Mouse (Mus musculus) embryonic stem cell, embryonic (primary cell): ENCODE results near the gene Shq1.

Experiments
- CTCF ChIA-PET, 4 experiments: fragments of 300-600 bp in 2 of 4; fragments of 350-600 bp in 2 of 4; sonication (Branson Sonifier 250); formaldehyde crosslinking; loops; one replicate each; lab custom pipeline; 2022; ENCODE audit warnings: inconsistent platforms in 2 of 4; lab: Charles Lee
- POLR2A ChIA-PET, 4 experiments: fragments of 300-600 bp in 2 of 4; fragments of 350-600 bp in 2 of 4; sonication (Branson Sonifier 250); formaldehyde crosslinking; loops; one replicate each; lab custom pipeline; 2022; ENCODE audit warnings: antibody characterized with exemption in 4 of 4, inconsistent platforms in 1 of 4; lab: Charles Lee

Gene Shq1

DNA sequence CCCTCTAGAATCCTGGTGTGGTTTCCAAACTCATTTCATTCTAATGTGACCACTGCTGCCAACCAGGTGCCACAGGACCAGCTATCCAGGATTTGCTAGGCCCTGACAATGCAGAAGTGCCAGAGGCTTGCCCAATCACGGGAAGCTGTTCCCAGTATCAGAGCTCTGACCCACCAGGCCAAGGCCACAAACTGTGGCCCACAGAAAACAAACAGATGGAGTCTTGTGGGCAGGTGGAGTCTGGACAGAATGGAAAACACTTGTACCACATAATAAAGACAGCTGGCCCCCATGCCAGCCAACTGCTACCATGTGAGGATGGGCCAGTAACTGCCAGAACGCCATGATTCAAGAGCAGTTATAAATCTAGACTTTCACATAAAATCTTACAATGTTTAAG, 89.0 kb downstream of the Shq1 start:
- POLR2A ChIA-PET, result interaction anchor here in 2 of 4 experiments (0.7 to 1.1 kb wide), 2 partner anchors 13 to 18 kb away, joined by 3 read pairs; no protein-coding TSS in a partner anchor
- CTCF ChIA-PET, result no interaction called here

- POLR2A ChIA-PET, result interaction anchor here in 1 of 4 experiments (0.9 kb wide), 1 partner anchor 62 kb away, joined by 3 read pairs; no protein-coding TSS in a partner anchor
- CTCF ChIA-PET, result interaction anchor here in 2 of 4 experiments (0.5 to 1.1 kb wide), 3 partner anchors 41 to 48 kb away, joined by 3 to 6 read pairs (median 3); no protein-coding TSS in a partner anchor
Observed at GRCm38 (mm10) chr6:100581056-100581455, 89.9 kb downstream of the Shq1 start.

DNA sequence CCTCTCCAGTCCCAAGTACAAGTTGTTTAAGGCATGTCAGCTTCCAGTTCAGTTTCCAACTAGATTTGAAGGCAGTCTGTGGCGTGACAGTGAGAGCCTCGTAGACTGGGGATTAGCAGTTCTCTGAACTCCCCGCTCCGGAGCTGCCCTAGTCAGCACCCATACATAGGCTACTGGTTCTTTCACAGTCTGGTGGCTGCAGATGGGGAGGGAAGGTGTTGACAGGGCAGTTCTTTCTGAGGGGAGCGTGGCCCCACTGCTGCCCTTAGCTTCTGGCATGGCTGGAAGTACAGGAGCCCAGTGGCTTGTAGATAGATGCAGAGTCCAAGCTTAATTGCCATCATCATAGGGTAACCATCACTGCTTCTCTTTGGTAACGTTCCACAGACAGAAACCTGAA, 93.4 kb downstream of the Shq1 start:
- ChIA-PET POLR2A (no interaction called here), CTCF (interaction anchor here in 1 of 4 experiments (1.2 kb wide), 1 partner anchor 38 kb away, joined by 3 read pairs; no protein-coding TSS in a partner anchor)

DNA sequence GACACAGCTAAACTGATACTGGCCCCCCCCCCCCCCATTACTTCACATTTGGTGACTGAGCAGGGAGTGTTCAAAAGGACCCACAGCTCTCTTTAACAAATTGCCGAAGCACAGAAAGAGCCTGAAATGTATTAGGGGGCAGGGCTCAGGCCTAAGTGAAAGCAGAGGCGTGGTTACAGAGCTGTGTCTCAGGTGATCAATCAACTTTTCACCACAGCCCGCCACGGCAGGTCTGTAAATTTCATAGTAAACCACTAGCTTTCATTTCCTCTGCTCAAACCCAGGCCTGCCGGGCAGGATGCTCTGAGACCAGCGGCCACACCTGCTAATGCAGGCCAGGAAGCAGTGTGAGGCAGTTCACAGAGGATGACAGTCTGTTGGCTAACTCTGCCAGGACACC, 94.8 kb downstream of the Shq1 start:
- POLR2A ChIA-PET, result interaction anchor here in 3 of 4 experiments (0.6 to 3.1 kb wide), 5 partner anchors 10 to 944 kb away, joined by 3 to 8 read pairs (median 3); no protein-coding TSS in a partner anchor
- CTCF ChIA-PET, result interaction anchor here in 1 of 4 experiments (0.8 kb wide), 1 partner anchor 12 kb away, joined by 3 read pairs; no protein-coding TSS in a partner anchor

GRCm38 (mm10) chr6:100566774-100567173, 104.2 kb downstream of the Shq1 start:
- CTCF ChIA-PET, result no interaction called here
- POLR2A ChIA-PET, result interaction anchor here in 2 of 4 experiments (0.6 to 0.7 kb wide), 4 partner anchors 47 to 531 kb away, joined by 3 to 6 read pairs (median 4); no protein-coding TSS in a partner anchor

DNA sequence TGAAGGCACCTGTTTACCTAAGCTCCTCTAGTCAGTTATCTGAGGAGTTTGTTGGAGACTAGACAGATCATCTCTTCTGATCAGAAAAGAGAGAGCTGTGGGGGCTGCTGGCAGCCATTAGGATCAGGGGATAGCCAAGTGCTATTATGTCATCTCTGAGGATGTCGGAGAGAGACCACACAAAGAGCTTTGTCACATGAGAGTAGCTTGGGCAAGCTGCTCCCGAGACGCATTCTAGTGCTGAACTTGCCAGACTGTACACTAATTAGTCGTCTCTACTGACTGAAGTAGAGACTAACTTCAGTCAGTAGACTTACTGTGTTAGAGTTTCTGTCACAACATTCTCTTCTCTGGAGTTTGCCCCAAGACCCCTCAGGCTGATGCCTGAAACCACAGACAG, 106.4 kb downstream of the Shq1 start:
- POLR2A ChIA-PET, result interaction anchor here in 3 of 4 experiments (0.6 to 2.4 kb wide), 11 partner anchors 8 to 188 kb away, joined by 3 to 8 read pairs (median 4); no protein-coding TSS in a partner anchor
- CTCF ChIA-PET, result interaction anchor here in 3 of 4 experiments (1.0 to 1.6 kb wide), 4 partner anchors 11 to 37 kb away, joined by 3 to 6 read pairs (median 4); no protein-coding TSS in a partner anchor

GRCm38 (mm10) chr6:100563552-100564341, 107.2 kb downstream of the Shq1 start:
- CTCF ChIA-PET, result interaction anchor here in 3 of 4 experiments (0.6 to 1.6 kb wide), 10 partner anchors 12 to 1239 kb away, joined by 3 to 6 read pairs (median 3); no protein-coding TSS in a partner anchor

DNA sequence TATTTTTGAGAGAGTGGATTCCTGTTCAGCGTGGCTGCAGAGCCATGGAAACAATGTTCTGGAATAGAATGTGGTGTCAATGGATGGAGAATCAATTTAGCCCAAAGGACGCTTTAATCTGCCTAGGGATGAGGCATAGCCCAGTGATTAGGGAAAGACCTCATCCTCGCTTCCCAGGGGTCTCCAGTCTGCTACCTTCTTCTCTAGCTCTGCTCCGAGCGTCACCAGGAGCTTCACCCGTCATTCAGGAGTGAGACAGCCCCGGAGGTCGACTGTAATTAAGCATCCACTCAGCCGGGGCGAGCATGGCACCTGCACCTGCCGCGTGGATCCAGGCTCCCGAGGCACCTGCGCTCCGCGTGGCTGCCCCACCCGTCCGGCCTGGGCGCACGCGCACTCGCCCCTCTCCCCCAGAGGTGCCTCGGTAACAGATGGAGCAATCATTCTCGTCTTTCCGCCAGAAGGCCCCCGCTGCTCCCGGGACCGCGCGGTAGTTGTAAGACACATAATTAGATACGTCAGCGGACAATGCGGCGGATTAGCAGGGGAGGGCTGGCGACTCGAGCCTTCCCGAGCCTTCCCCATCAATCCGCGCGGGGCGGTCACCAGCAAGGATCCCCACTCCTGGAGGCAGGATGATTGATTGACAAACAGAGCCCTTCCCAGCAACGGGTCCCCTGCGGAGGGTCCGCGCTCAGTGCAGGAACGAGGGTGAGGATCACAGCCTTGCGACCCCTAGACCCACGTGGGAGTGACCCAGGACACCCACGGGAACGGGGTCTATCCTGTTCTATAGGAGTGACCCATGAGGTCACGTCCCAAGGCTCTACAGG, 108.0 kb downstream of the Shq1 start:
- ChIA-PET CTCF (interaction anchor here in 3 of 4 experiments (0.6 to 1.3 kb wide), 7 partner anchors 13 to 697 kb away, joined by 3 to 6 read pairs (median 3); no protein-coding TSS in a partner anchor), POLR2A (interaction anchor here in 2 of 4 experiments (0.6 to 2.4 kb wide), 7 partner anchors 9 to 274 kb away, joined by 3 to 8 read pairs (median 5); no protein-coding TSS in a partner anchor)

More at GRCm38 (mm10) chr6:100563552-100564341, 107.2 kb downstream of the Shq1 start:
- POLR2A ChIA-PET, result interaction anchor here (0.5 to 2.4 kb wide), 13 partner anchors 9 to 275 kb away, joined by 3 to 8 read pairs (median 3); no protein-coding TSS in a partner anchor

DNA sequence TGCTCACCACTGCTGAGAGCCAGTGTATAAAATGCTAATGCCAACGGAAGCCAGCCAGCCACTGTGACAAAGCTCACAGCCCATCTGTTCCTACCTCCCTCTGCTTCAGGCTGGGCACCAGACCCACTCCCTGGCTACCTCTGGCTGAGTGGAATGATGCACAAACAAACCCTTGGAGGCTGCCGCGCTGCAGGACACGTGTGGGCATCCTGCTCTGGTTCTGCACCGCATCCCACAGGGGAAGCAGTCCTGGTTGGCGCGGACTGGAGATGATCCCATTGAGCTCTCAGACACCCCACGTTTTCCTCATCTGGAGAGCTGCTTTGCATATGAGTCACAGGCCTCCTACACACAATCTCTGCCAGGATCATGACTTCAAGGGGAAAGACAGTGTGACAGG, 112.9 kb downstream of the Shq1 start:
- ChIA-PET POLR2A (no interaction called here), CTCF (interaction anchor here in 1 of 4 experiments (0.6 kb wide), 1 partner anchor 187 kb away, joined by 3 read pairs; no protein-coding TSS in a partner anchor)

- CTCF ChIA-PET, result no interaction called here
- POLR2A ChIA-PET, result interaction anchor here in 1 of 4 experiments (1.6 kb wide), 1 partner anchor 21 kb away, joined by 7 read pairs; no protein-coding TSS in a partner anchor
Observed at GRCm38 (mm10) chr6:100542154-100542997, 128.6 kb downstream of the Shq1 start.

- ChIA-PET POLR2A (interaction anchor here in 3 of 4 experiments (0.5 to 3.1 kb wide), 3 partner anchors 11 to 875 kb away, joined by 4 to 12 read pairs (median 4); no protein-coding TSS in a partner anchor), CTCF (interaction anchor here (0.6 to 1.8 kb wide), 19 partner anchors 11 to 636 kb away, joined by 3 to 6 read pairs (median 3); no protein-coding TSS in a partner anchor)
Observed at GRCm38 (mm10) chr6:100539698-100540097, 131.3 kb downstream of the Shq1 start.

GRCm38 (mm10) chr6:100538570-100538969, 132.4 kb downstream of the Shq1 start:
- POLR2A ChIA-PET, result interaction anchor here in 3 of 4 experiments (0.7 to 3.1 kb wide), 6 partner anchors 10 to 40 kb away, joined by 3 to 12 read pairs (median 5); no protein-coding TSS in a partner anchor
- CTCF ChIA-PET, result interaction anchor here (0.7 to 1.8 kb wide), 7 partner anchors 10 to 42 kb away, joined by 3 to 8 read pairs (median 5); no protein-coding TSS in a partner anchor

- ChIA-PET CTCF (interaction anchor here in 2 of 4 experiments (0.5 to 1.5 kb wide), 6 partner anchors 10 to 687 kb away, joined by 3 to 8 read pairs (median 4); no protein-coding TSS in a partner anchor), POLR2A (interaction anchor here (0.6 to 3.1 kb wide), 10 partner anchors 9 to 638 kb away, joined by 3 to 12 read pairs (median 3); no protein-coding TSS in a partner anchor)
Observed at GRCm38 (mm10) chr6:100537987-100538386, 133.0 kb downstream of the Shq1 start.

DNA sequence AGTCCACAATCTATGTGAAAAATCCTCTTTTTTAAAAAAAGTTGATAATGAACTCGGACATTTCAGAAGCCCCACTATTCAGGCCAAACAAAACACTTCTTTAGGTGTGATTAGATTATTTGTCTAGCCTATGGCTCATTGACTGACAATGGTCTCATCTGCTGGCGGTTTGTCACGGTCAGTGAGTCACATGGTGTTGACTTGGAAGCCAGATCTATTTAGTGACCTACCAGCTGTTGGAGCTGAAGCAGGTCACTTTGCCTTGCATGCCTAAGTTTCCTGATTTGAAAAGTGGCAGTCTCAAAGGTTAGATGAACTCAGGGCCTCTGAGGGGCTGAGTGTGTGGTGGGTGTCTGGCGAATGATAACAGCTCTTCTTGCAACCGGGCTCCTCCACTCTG, 133.9 kb downstream of the Shq1 start:
- ChIA-PET CTCF (interaction anchor here in 1 of 4 experiments (1.5 kb wide), 1 partner anchor 15 kb away, joined by 4 read pairs; no protein-coding TSS in a partner anchor), POLR2A (interaction anchor here in 3 of 4 experiments (0.5 to 3.1 kb wide), 10 partner anchors 8 to 588 kb away, joined by 3 to 12 read pairs (median 4); partner anchors contain the start of gene Ppp4r2 (in 1 of the 3))

- ChIA-PET POLR2A (interaction anchor here in 2 of 4 experiments (0.7 kb wide), 2 partner anchors 54 to 624 kb away, joined by 5 to 9 read pairs; no protein-coding TSS in a partner anchor), CTCF (interaction anchor here in 2 of 4 experiments (0.7 kb wide), 2 partner anchors 11 to 345 kb away, joined by 3 to 28 read pairs; no protein-coding TSS in a partner anchor)
Observed at GRCm38 (mm10) chr6:100533364-100533763, 137.6 kb downstream of the Shq1 start.

DNA sequence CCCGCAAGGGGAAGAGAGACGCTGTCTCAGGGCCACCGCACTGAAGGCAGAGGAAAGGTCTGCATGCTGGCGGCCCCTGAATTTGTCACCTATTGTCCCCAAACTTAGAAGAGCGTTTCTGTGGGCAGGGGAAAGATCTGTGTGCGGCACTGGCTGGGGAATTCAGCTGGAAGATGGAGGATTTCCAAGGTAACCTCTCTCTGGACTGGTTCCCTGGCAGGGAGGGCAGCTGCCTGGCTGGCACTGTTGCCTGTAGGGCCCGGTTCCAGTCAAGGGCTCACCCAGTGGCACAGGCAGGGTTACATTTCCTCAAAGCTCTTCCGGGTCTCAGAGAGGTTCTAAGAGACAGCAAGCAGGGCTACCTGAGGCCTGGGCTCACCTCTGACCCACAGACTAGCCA, 138.6 kb downstream of the Shq1 start:
- ChIA-PET POLR2A (interaction anchor here in 3 of 4 experiments (0.6 to 1.6 kb wide), 4 partner anchors 33 to 757 kb away, joined by 3 to 5 read pairs (median 3); no protein-coding TSS in a partner anchor), CTCF (no interaction called here)
